Mouse (Mus musculus) brown adipose tissue, adult 24 weeks (tissue): ENCODE measurements around the gene Elmod3. TPM values are rescaled to one million over a fixed set of nuclear protein-coding genes. Genes with fewer than 3 reads are reported as not detected.

Experiments
- H3K27ac ChIP-seq: fragments of 200-500 bp; replicated peaks from 2 replicates; pipeline ENCODE4 v1.5.1; 2012; ENCODE audit warnings: low read depth, mild to moderate bottlenecking, low read length
- H3K4me1 ChIP-seq: fragments of 200-500 bp; 2 replicates; pipeline ENCODE4 v1.6.1; 2012; ENCODE audit warnings: low read length, mixed read lengths; ENCODE audit not compliant: control insufficient read depth, insufficient read depth, insufficient read length
- H3K4me3 ChIP-seq: fragments of 200-500 bp; 2 replicates; pipeline ENCODE4 v1.5.1; 2012; ENCODE audit warnings: low read depth, mild to moderate bottlenecking, low read length, moderate library complexity; ENCODE audit not compliant: insufficient read depth
- polyA plus RNA-seq: library from polyadenylated mRNA; stranded (reverse); fragments of >200 nt; gene quantifications from 2 replicates; pipeline ENCODE4 v1.2.4, GENCODE M21; 2012; ENCODE audit not compliant: missing spikeins, insufficient read depth, insufficient read length

The Elmod3 gene
- polyA plus RNA-seq, 1 experiment = 31.5 TPM

DNA sequence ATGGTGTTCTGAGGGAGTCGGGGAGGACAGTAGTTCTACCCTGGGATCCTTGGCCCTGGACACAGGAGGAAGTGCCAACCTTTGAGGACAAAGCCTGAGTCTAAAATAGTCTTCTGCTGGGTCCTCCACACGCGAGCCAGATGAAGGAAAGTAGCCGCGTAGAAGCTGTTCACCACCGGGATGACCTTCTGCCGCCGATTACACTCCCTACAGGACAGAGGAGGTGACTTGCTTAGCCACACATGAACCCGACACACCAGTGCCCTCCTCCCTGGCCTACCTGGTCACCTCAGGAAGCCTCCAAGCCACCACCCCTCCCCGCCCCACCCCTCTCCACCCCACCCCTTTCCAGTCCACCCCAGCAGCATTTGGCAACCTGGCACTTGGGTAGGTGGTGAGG, 29.5 kb downstream of the Elmod3 start:
- H3K27ac ChIP-seq = no peak overlapping the region
- H3K4me1 ChIP-seq = no peaks in the 10 kb centered on the region
- H3K4me3 ChIP-seq = no peak overlapping the region

GRCm38 (mm10) chr6:72567508-72567907, 30.7 kb downstream of the Elmod3 start:
- no peaks in the 10 kb centered on the region for H3K4me1 ChIP-seq
- H3K4me3 ChIP-seq = no peak overlapping the region
- H3K27ac ChIP-seq = no peak overlapping the region

DNA sequence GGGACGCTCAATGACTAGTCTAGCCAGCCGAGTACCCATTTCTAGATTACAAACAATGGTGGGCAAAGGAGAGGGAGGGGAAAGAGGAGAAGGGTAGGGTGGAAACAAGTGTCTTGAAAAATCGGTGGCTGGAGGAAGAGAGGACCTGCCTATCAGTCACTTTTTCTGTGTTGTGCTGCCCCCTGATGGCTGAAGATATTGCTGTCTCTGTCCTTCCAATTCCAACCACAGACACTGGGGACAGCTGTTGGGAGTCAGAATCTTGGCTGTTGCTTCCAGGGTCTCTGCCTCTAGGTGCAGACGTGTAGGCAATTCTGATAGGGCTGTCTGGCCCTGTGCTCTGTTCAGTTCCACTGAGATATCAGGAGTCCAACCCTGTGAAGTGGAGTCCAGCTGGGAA, 32.2 kb downstream of the Elmod3 start:
- H3K4me3 ChIP-seq = no peak overlapping the region
- H3K4me1 ChIP-seq = no peaks in the 10 kb centered on the region
- no peak overlapping the region for H3K27ac ChIP-seq

DNA sequence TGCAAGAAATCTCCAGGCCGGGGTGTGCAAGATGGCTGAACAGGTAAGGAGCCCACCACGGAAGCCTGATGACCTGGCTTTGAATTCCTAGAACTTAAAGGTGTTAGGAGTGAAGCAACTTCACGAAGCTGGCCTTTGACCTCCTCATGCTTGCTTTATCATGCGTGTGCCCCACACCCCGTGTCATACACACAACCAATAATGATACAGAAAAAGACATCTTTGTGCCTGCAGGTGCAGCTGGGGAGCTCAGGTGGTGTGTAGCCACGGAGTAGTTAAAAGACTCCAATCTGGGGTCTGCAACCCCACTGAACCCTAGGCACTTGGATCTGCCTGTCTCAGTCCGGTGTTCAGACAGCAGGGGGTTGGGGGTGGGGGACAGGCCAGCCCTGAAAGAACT, 32.7 kb downstream of the Elmod3 start:
- Histone ChIP-seq H3K27ac (no peak overlapping the region), H3K4me3 (no peak overlapping the region), H3K4me1 (no peaks in the 10 kb centered on the region)

DNA sequence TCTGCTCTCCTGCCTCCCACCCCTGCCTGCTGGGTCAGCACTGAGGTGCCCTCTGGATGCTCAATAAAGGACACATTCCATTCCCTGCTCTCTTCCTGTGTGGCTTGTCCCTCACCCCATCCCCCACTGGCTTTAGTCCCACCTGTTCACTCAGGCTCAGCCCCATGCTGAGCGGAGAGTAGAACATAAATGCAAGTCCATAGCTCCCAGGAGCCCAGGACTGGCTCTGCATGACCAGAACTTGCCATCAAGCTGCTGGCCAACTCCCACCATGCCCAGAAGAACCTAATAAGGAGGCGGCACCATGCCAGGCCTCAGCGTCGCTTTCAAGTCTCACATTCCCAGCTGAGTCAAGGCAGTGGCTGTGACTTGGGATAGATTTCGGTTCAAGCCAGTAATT, 35.3 kb downstream of the Elmod3 start:
- Histone ChIP-seq H3K27ac (no peak overlapping the region), H3K4me3 (no peak overlapping the region)

DNA sequence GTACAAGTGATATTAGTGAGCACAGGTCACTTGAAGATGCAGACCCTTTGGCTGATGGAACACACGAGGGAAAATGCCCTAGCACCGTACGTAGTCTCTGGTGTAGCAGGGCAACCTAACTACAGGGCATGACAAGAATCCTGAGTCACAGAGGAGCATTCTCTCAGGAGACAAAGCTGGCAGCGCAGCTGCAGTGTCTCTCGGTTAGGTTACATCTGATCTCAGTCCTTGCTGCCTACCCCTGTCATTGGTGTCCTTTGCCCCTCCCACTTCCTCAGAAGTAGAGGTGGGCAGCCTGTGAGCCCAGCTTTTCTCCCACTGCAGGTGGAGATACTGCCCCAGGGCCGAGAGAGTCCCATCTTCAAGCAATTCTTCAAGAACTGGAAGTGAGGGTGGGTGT, 35.7 kb downstream of the Elmod3 start:
- no peak overlapping the region for H3K27ac ChIP-seq
- no peaks in the 10 kb centered on the region for H3K4me1 ChIP-seq
- no peak overlapping the region for H3K4me3 ChIP-seq

More for the DNA sequence above, 35.3 kb downstream of the Elmod3 start:
- H3K4me1 ChIP-seq = no peaks in the 10 kb centered on the region

DNA sequence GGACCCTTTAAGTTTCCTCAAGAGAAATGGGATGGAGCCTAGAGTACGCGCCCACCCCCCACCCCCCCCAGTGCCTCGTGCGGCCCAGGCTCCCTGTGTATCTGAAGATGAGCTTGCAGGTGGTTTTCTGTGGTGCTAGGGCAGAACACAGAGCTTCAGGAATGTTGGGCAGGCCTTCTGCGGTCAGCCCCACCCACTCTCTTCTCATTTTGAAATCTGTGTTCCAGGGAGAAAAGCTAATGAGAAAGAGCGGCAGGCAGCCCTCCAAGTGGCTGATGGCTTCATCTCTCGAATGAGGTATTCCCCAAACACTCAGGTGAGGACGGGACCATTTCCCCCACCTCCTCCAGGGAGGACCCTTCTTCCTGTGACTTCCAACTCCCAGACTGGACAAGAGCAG, 37.4 kb downstream of the Elmod3 start:
- no peak overlapping the region for H3K27ac ChIP-seq
- no peak overlapping the region for H3K4me3 ChIP-seq
- H3K4me1 ChIP-seq = no peaks in the 10 kb centered on the region

- Histone ChIP-seq H3K4me3 (peak overlapping the region; percentile 62), H3K4me1 (no peaks in the 10 kb centered on the region), H3K27ac (peak overlapping the region; percentile 86)
These were observed 45.2 kb downstream of the Elmod3 start for GRCm38 (mm10) chr6:72553079-72553412.

- Histone ChIP-seq H3K4me1 (no peaks in the 10 kb centered on the region), H3K27ac (peak overlapping the region; percentile 86), H3K4me3 (peak overlapping the region; percentile 62)
These were observed 45.8 kb downstream of the Elmod3 start for GRCm38 (mm10) chr6:72552171-72553078.

DNA sequence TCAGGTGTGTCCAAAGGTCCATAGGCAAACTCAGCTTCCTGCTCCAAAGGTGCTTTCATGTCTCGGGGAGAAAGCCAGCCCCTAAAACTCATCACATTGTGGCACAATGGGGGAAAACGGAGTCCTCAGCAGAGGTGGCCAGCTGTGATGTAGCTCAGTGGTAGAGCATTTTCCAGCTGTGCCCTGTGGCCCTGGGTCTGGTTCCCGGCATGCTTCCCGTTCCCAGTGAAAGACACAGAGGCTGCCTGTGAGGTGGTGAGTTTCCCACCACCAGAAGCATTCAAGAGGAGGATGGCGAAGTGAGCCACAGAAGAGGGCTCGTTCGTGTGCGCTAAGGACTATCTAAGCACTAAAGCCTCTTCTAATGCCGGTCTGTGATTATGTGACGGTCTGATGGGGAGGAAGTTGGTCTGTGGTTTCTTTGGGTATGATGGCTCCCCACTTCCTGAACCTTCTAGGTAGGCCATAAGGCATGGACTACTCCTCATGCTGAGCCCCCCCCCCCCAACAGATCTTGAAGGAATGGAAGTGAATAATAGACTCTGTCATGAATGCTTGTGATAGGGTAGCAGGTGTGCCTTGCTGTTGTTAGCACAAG, 47.6 kb downstream of the Elmod3 start:
- Histone ChIP-seq H3K27ac (peak overlapping the region; percentile 37), H3K4me3 (0 out of 2 replicates have a peak overlapping the region, but pooled peaks have one; percentile 6), H3K4me1 (no peaks in the 10 kb centered on the region)

DNA sequence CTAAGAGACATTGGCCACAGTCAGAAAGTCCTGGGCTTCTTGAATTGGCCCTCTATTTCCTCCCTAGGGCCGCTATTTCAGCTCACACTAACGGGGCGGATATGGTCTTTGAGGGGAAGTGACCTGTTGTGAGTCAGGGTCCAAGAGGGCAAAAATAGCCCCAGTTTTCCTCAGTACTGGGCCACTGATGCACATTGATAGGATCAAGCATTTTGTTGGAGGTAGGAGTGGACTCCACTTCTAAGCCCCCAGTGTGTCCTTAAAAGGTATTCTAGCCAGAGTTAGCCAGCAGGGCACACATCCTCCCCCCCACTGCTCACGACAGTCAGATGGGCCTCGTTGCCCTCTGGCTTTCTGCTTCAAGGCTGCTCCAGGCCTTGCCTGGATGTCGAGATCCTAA, 48.2 kb downstream of the Elmod3 start:
- peak overlapping the region; percentile 41 for H3K4me3 ChIP-seq

DNA sequence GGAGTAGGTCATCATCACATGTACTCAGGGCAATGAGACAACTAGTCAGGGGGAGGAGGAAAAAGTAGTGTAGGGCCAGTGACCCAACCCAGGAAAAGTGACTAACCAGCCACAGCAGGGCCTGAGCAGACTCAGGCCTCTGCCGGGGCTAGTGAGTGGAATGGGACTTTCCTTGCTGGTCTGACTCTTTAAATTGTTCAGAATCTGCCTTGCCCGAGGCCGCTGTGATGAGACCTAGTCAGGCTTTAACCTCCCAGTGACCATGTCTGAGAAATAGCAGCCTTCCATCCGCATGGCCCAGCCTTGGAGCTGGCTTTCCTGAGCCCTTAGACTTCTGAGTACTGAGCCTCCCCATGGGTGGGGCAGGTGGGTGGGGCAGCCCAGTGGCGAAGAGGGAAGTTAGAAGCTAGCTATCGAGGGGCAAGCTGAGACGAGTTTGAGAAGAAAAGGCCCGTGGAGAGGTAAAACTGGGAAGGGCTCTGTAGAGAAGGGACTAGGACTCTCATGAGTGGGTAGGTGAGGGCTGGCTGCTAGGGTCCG, 49.1 kb downstream of the Elmod3 start:
- Histone ChIP-seq H3K4me3 (peak overlapping the region; percentile 41), H3K4me1 (peaks cover 1% of the 10 kb centered on the region; the same call in 1 of the 2 replicates), H3K27ac (peak overlapping the region; percentile 89)

More for the DNA sequence above, 48.2 kb downstream of the Elmod3 start:
- Histone ChIP-seq H3K27ac (peak overlapping the region; percentile 69), H3K4me1 (no peaks in the 10 kb centered on the region)

- Histone ChIP-seq H3K4me1 (peaks cover 3% of the 10 kb centered on the region; the same call in 1 of the 2 replicates), H3K27ac (no peak overlapping the region), H3K4me3 (no peak overlapping the region)
These were observed 50.4 kb downstream of the Elmod3 start for GRCm38 (mm10) chr6:72547862-72548261.

GRCm38 (mm10) chr6:72547121-72547520, 51.1 kb downstream of the Elmod3 start:
- Histone ChIP-seq H3K4me1 (peaks cover 3% of the 10 kb centered on the region; the same call in 1 of the 2 replicates), H3K27ac (no peak overlapping the region), H3K4me3 (no peak overlapping the region)

DNA sequence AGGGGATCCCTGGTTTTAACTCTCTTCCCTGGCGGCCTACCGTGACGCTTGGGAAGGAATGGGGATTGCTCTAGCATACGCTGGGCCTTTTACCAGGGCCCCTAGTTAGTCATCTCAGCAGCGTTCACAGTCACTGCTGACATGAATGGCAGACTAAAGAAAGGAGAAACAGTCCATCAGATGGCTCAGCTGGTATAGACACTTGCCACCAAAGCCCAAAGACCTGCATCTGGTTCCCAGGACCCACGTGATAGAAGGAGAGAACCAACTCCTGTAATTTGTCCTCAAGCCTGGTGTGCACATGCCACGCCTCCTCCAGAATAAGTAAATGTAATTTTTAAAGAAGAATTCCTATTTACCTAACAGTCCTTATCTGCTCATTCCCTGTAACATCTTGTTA, 52.8 kb downstream of the Elmod3 start:
- Histone ChIP-seq H3K4me3 (no peak overlapping the region; the same call in 1 of the 2 replicates), H3K27ac (no peak overlapping the region), H3K4me1 (peaks cover 3% of the 10 kb centered on the region; the same call in 1 of the 2 replicates)
